Mouse (Mus musculus): ENCODE results near the gene Sec14l1. TPM values are rescaled to one million over a fixed set of nuclear protein-coding genes. Genes with fewer than 3 reads are reported as not detected.

The Sec14l1 gene
- polyA plus RNA-seq, 1 experiment from 2014 or later: 47.8 TPM

DNA sequence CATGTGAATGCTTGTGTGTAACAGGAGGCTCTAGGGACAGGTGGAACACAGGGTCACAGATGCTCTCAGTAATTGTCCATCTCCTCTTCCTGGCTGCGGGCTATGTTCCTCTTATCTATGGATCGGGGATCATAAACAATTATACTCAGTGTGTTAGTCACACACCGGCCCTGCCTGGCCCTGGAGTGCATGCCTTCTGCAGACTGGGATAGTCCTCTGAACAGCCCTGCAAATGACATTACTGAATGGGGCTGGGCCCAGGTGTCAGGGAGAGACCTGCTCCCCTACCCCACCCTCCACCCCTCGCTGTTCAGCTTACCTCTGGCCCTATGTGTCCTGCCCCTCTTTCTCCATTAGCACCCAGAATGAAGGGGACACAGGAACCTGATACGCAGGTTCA is 61.9 kb downstream of the Sec14l1 start:
- Histone ChIP-seq H3K27me3 (ENCODE audit: low read depth, poor library complexity, severe bottlenecking) (no peaks in the 10 kb centered on the region), H3K4me1 (peaks cover 31% of the 10 kb centered on the region), H3K36me3 (no peaks in the 10 kb centered on the region), H3K4me3 (no peak overlapping the region), H3K9me3 (replicated peaks) (peaks cover 3% of the 10 kb centered on the region; the same call in 1 of the 2 replicates), H3K27ac (peak overlapping the region; percentile 59; the same call in 1 of the 2 replicates)
- WGBS: 85% methylated on average over 5 of the region's 5 CpGs
- DNase-seq (ENCODE audit: low spot score): no peak

DNA sequence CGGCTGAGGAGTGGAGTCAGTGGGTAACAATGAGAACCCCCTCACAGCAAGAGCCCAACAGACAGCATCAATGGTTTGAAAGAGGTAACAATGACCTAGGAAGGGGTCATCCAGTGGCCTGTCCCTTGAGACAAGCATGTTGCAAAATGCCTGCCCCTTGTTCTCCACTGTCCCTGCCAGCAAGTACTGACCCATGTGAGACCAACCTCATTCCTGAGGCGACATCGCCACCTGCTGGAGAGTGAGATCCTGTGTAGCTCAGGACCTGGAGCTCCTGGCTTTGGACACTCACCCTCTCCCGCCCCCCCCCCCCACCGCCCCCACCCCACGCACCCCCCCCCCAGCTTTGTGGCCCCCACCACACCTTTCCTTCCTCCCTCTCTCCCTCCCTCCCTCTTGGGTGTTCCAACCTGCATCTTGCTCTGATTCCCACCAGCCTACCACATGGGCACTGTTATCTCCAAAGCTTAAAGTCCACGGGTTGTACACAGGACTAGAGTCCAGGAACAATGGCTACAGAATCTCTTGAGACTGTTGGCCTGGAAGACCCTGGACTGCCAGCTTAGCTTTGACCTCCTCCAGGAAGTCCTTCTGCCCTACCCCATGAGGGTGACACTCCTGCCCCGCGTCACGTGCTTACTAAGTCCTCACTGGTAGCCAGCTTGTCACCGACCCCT is 62.5 kb downstream of the Sec14l1 start:
- H3K9me3 ChIP-seq (replicated peaks): peaks cover 5% of the 10 kb centered on the region; the same call in 1 of the 2 replicates
- H3K27ac ChIP-seq: peak overlapping the region; percentile 59; the same call in 1 of the 2 replicates
- no peaks in the 10 kb centered on the region for H3K36me3 ChIP-seq
- H3K4me1 ChIP-seq: peaks cover 31% of the 10 kb centered on the region
- no peaks in the 10 kb centered on the region for H3K27me3 ChIP-seq (ENCODE audit: low read depth, poor library complexity, severe bottlenecking)
- peak; percentile 92 for DNase-seq (ENCODE audit: low spot score)
- no peak overlapping the region for H3K4me3 ChIP-seq
- WGBS: 64% methylated on average over 8 of the region's 11 CpGs

DNA sequence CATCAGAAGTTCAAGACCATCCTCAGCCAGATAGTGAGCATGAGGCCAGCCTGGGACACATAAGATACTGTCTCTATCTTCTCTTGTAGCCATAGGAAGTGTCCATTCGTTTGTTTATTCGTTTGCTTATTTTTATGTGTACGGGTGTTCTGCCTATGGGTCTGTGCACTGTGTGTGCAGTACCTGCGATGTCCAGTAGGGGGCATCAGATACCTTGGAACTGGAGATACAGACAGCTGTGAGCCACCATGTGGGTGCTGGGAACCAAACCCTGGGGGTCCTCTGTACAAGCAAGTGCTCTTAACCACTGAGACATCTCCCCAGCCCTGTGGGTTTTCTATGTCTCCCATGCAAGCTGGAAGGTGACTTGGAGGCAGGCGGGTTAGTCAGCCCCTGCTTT is 64.9 kb downstream of the Sec14l1 start:
- Histone ChIP-seq H3K27ac (no peak overlapping the region), H3K9me3 (replicated peaks) (peaks cover 5% of the 10 kb centered on the region; the same call in 1 of the 2 replicates), H3K4me1 (peaks cover 24% of the 10 kb centered on the region), H3K27me3 (ENCODE audit: low read depth, poor library complexity, severe bottlenecking) (no peaks in the 10 kb centered on the region), H3K36me3 (no peaks in the 10 kb centered on the region), H3K4me3 (no peak overlapping the region)
- no peak for DNase-seq (ENCODE audit: low spot score)
- 87% methylated on average over 5 of the region's 5 CpGs for WGBS

DNA sequence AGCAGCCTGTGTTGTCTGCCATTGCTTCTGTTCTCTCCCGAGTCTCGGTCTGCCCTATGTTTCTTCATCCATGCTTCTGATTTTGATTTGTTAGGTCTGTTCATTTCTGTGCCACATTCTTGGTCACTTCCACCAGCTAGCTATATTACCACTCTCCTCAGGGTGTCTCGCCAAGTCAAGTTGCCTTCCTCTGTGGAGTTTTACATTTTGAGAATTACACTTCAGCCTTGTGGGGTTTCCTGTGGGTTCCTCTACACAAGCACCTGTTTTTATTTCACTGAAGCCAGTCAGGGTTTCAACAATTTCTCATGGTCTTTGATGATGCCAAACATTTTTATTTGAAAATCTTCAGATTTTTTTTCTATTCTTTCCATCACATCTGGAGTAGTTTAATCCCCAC is 67.8 kb downstream of the Sec14l1 start:
- no peak overlapping the region for H3K27ac ChIP-seq
- H3K27me3 ChIP-seq (ENCODE audit: low read depth, poor library complexity, severe bottlenecking): no peaks in the 10 kb centered on the region
- peaks cover 5% of the 10 kb centered on the region; the same call in 1 of the 2 replicates for H3K9me3 ChIP-seq (replicated peaks)
- H3K4me1 ChIP-seq: peaks cover 16% of the 10 kb centered on the region
- 86% methylated on average over 3 of the region's 3 CpGs for WGBS
- no peaks in the 10 kb centered on the region for H3K36me3 ChIP-seq
- H3K4me3 ChIP-seq: no peak overlapping the region
- no peak for DNase-seq (ENCODE audit: low spot score)

DNA sequence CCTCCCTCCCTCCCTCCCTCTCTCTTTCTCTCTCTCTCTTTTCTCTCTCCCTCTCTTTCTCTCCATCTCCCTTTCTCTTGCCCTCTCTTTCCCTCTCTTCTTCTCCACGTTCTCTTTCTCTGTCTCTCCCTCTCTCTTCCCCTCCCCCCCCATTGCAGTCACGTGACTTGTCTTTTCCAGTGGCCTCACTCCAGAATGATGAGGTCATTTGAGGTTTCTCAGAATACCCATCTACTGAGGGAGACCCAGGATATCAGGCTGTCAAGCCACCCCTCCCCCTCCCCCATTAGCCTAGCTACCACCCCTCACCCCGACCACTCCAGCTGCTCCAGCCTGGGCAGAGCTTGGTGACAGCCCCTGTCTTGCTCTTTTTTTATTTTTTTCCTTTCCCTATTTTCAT is 68.3 kb downstream of the Sec14l1 start:
- Histone ChIP-seq H3K27me3 (ENCODE audit: low read depth, poor library complexity, severe bottlenecking) (no peaks in the 10 kb centered on the region), H3K4me3 (no peak overlapping the region), H3K4me1 (peaks cover 16% of the 10 kb centered on the region), H3K36me3 (no peaks in the 10 kb centered on the region), H3K27ac (no peak overlapping the region), H3K9me3 (replicated peaks) (peaks cover 5% of the 10 kb centered on the region; the same call in 1 of the 2 replicates)
- 88% methylated on average over 3 of the region's 3 CpGs for WGBS
- DNase-seq (ENCODE audit: low spot score): no peak

DNA sequence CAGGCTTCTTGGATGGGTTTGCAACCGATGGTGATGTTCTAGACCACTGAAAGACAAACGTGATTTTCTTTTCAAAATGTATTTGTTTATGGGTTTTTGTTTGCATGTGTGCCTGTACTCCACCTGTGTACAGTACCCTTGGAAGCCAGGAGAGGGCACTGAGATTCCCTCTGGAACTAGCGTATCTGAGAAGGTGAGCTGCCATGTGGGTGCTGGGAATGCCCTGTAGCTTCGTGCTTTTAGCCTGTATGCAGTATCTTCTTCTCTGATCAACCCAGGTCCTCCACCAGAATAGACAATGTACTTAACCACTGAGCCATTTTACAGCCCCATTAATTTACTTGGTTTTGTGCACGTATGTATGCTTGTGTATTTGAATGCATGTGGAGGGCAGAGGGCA is 68.9 kb downstream of the Sec14l1 start:
- peaks cover 16% of the 10 kb centered on the region for H3K4me1 ChIP-seq
- H3K9me3 ChIP-seq (replicated peaks): peaks cover 5% of the 10 kb centered on the region; the same call in 1 of the 2 replicates
- no peak for DNase-seq (ENCODE audit: low spot score)
- H3K4me3 ChIP-seq: no peak overlapping the region
- H3K27ac ChIP-seq: peak overlapping the region; percentile 54; the same call in 1 of the 2 replicates
- H3K27me3 ChIP-seq (ENCODE audit: low read depth, poor library complexity, severe bottlenecking): no peaks in the 10 kb centered on the region
- no peaks in the 10 kb centered on the region for H3K36me3 ChIP-seq
- WGBS: 81% methylated on average over 5 of the region's 5 CpGs

DNA sequence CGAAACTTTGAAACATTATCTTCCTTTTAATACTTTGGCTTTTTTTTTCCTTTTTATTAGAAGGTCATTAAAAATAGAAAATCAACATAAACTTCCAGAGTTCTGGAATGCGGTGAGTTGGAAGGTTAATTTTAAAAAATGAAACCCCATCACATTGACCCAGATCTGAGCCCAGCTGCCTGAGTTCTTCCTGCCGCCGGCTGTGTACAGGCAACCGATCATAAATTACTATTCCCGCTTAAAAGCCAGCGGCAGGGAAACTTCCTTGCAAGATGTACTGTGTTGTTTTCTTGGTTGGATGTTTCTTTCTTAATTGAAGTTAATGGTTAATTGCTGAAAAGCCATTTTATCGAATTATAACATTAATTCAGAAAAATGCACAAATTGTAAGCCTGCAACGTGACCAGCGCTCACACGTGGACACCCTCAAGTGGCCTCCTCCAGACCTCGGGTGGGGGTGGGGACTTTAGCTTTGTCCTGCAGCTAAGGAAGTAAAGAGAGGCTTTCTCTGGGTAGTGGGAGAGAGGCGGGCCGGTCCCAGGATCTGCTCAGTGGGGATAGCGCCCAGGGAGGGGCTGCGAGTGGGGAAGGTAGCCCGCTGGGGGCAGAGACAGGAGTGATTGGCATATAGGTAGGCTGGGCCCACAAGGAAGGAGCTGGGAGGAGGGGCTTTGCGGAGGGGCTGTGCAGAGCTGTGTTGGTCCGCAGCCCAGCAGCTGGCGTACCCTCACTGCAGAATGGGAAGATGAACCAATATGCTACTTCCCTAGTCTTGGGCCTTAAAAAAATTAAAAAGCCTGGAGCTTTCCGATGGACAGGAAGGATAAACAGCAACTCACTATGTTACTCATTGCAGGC is 70.3 kb downstream of the Sec14l1 start:
- peak overlapping the region; percentile 16; the same call in 1 of the 2 replicates for H3K4me3 ChIP-seq
- 49% methylated on average over 21 of the region's 21 CpGs for WGBS
- H3K9me3 ChIP-seq (replicated peaks): peaks cover 2% of the 10 kb centered on the region; the same call in 1 of the 2 replicates
- no peaks in the 10 kb centered on the region for H3K27me3 ChIP-seq (ENCODE audit: low read depth, poor library complexity, severe bottlenecking)
- peak; percentile 63 for DNase-seq (ENCODE audit: low spot score)
- H3K27ac ChIP-seq: peak overlapping the region; percentile 89
- H3K4me1 ChIP-seq: peaks cover 16% of the 10 kb centered on the region
- H3K36me3 ChIP-seq: no peaks in the 10 kb centered on the region

DNA sequence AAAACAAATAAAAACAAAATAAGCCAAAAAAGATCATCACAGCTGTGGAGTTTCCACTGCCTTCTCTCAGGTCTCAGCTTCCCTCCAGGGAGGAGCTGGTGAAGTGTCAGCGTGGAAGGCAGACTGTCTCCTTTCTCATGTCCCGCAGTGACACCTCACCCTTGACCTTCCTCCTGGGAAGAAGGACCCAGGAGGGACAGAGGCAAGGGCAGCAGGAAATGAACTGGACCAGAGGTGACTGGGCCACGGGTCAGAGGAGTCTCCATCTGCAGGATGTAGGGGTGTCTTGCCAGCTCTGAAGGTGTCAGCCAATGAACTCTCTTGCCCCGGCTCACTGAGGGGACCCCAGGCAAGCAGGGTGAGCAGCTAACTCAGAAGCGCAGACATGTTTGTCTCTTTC is 76.6 kb downstream of the Sec14l1 start:
- Histone ChIP-seq H3K27ac (no peak overlapping the region), H3K27me3 (ENCODE audit: low read depth, poor library complexity, severe bottlenecking) (peaks cover 9% of the 10 kb centered on the region; the same call in 1 of the 2 replicates), H3K4me1 (no peaks in the 10 kb centered on the region), H3K4me3 (no peak overlapping the region), H3K9me3 (replicated peaks) (no peaks in the 10 kb centered on the region), H3K36me3 (no peaks in the 10 kb centered on the region)
- no peak for DNase-seq (ENCODE audit: low spot score)
- 65% methylated on average over 5 of the region's 5 CpGs for WGBS

DNA sequence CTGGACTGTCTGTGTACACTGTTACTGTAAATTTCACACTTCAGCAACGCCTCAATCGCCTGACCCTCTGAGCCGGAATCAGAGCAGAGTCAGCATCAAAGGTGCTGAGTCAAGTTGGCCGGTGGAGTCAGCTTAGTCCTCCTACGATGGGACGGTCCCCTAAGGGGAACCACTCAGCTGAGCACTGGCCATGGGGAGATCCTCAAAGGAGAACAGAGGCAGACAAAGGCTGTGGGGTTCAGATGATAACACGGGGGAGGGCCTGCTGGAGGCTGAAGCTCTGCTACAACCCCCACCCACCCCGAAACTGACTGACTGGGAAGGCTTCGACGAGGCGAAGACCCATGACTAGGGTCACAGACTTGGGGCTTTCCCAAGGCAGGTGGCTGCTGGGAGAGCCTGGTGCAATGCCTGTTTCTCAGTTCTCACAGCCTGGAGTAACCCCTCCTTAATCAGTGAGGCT is 79.5 kb downstream of the Sec14l1 start:
- Histone ChIP-seq H3K27ac (no peak overlapping the region), H3K27me3 (ENCODE audit: low read depth, poor library complexity, severe bottlenecking) (peaks cover 38% of the 10 kb centered on the region), H3K9me3 (replicated peaks) (no peaks in the 10 kb centered on the region), H3K4me3 (no peak overlapping the region), H3K4me1 (peaks cover 9% of the 10 kb centered on the region), H3K36me3 (no peaks in the 10 kb centered on the region)
- no peak for DNase-seq (ENCODE audit: low spot score)
- 82% methylated on average over 11 of the region's 11 CpGs for whole genome bisulfite sequencing

DNA sequence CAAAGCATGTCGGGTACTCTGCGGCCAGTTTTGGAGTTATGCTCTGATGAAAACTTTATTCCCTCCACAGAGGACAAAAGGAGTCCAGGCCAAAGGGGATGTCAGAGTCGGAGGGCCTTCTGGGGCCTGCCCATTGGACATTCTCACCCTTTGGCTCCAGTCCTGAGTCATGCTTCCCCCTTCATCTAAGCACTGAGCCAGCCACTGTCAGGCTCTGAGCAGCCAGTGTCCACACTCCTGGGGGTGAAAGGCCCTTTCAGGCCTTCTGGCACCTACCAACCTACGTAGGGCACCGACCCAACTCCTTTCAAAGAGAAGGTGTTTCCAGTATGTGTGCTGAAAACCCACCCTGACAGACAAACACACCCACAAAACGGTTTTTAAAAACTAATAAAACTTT is 80.6 kb downstream of the Sec14l1 start:
- Histone ChIP-seq H3K4me3 (no peak overlapping the region), H3K36me3 (no peaks in the 10 kb centered on the region), H3K27ac (no peak overlapping the region), H3K27me3 (ENCODE audit: low read depth, poor library complexity, severe bottlenecking) (peaks cover 49% of the 10 kb centered on the region), H3K4me1 (peaks cover 19% of the 10 kb centered on the region), H3K9me3 (replicated peaks) (no peaks in the 10 kb centered on the region)
- 91% methylated on average over 6 of the region's 6 CpGs for WGBS
- no peak for DNase-seq (ENCODE audit: low spot score)

DNA sequence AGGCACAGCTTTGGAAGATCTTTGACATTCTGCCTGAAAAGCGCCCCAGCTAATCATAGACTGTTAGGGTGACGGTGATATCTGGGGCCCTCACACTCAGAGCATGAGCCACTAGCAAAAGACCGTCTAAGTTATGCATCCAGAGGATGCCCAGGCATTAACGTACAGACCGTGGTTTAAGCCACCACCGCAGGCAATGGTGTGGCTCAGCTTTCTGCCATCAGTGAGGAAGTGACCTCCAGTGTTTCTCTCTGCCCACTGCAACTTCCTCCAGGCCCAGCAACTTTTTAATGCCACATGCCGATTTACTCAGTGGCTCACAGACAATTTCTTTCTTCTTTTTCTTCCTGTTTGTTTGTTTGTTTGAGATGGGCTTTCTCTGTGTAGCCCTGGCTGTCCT is 81.7 kb downstream of the Sec14l1 start:
- Histone ChIP-seq H3K27me3 (ENCODE audit: low read depth, poor library complexity, severe bottlenecking) (peaks cover 60% of the 10 kb centered on the region), H3K36me3 (no peaks in the 10 kb centered on the region), H3K27ac (no peak overlapping the region), H3K9me3 (replicated peaks) (no peaks in the 10 kb centered on the region), H3K4me1 (peaks cover 22% of the 10 kb centered on the region), H3K4me3 (no peak overlapping the region)
- 95% methylated on average over 7 of the region's 7 CpGs for WGBS
- no peak for DNase-seq (ENCODE audit: low spot score)

DNA sequence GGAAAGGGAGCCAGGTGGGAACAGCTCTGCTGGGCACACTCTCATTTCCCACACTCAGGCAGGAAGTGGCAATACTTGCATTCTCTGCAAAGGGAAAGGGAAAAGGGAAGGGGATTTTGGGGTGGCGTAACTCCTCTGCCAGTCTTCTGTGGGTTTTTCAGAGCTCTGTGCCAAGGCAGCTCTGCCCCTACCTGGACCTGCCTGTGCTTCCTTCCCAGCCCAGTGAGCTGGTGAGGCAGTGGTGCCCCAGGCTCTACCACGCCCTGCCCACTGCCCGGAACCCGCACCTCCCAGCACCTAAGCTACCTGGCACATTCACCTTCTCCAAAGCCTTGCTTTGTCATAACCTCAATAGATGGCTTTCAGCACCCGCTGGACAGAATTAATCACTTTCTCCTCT is 83.2 kb downstream of the Sec14l1 start:
- DNase-seq (ENCODE audit: low spot score): no peak
- peaks cover 33% of the 10 kb centered on the region for H3K4me1 ChIP-seq
- H3K27me3 ChIP-seq (ENCODE audit: low read depth, poor library complexity, severe bottlenecking): peaks cover 74% of the 10 kb centered on the region
- H3K9me3 ChIP-seq (replicated peaks): no peaks in the 10 kb centered on the region
- no peaks in the 10 kb centered on the region for H3K36me3 ChIP-seq
- no peak overlapping the region for H3K4me3 ChIP-seq
- 90% methylated on average over 5 of the region's 5 CpGs for WGBS
- no peak overlapping the region for H3K27ac ChIP-seq
